Mouse (Mus musculus): Measurements from ENCODE around the gene Smagp.

- TF ChIP-seq CTCF (IDR thresholded peaks at IDR 0.05; ENCODE audit: low read depth) (no peak), EP300 (IDR thresholded peaks at IDR 0.05; ENCODE audit: low read depth) (no peak)
Measured at GRCm38 (mm10) chr15:100674566-100674965, 37.8 kb upstream of the Smagp start.

Measured in heart, postnatal 0 days (tissue).